ENCODE assay signal across 8 mouse cellular contexts in the genomic region with DNA sequence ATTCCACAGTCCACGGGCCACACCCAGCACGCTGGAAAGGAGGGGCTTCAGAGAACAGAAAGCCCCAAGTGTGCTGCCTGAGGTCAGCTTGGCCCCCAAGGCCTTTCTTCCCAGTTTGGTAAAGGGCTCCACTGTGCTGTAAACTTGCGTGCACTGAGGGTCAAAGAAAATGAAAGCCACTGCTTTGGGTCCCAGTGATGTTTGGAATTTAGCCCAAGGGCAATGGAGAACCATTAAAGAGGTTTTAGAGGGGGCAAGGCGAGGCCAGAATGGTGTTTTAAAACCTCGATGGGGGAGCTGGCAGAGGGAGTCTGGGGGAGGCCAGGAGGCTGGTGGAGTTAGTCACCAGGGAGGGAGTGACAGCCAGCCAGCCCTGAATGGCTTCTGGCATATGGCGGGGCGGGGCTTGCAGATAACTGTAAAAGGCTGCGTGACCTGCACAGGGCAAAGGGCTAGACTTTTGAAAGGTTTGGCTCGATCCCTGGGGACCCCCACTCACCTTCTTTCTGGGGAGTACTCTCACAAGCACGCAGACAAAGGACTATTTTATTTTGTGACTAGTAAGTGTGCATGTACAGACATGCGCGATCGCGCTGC. TPM values are rescaled to one million over a fixed set of nuclear protein-coding genes. Genes with fewer than 3 reads are reported as not detected.
DNase-seq lines count a peak whose midpoint lies in the region; ATAC-seq lines count a peak whose summit lies in the region.
"Had no signal": no experiment of that assay in that cellular context is flagged by ENCODE, and none has a peak within 500 bp of the region (broad histone marks: within the 10 kb centered on the region; RNA-seq: fewer than 3 reads in every experiment).

No protein-coding gene starts in this region.

- no peak overlapping the region for H3K9ac ChIP-seq in embryonic facial prominence, embryonic 14.5 days (ENCODE audit: low read depth, low read length)
- no peak overlapping the region for H3K9ac ChIP-seq in liver, embryonic 12.5 days

- peak; percentile 62 for DNase-seq in ovary, adult 18-20 months (ENCODE audit: low spot score)
- DNase-seq in ovary, postnatal 10 days (ENCODE audit: low spot score): no peak
- DNase-seq in embryonic facial prominence, embryonic 14.5 days (ENCODE audit: low spot score): peak; percentile 48
- DNase-seq in spleen, postnatal 14 days (ENCODE audit: low spot score in 2 of 2): no peak
- DNase-seq in kidney, adult 18-20 months: no peak
- DNase-seq in gastrocnemius, adult 8-10 months (ENCODE audit: low spot score in 2 of 2): no peak
- DNase-seq: retina, postnatal 1 day had no signal

- peaks cover 11% of the 10 kb centered on the region; the same call in 1 of the 2 replicates for H3K4me1 ChIP-seq in embryonic facial prominence, embryonic 14.5 days (ENCODE audit: control insufficient read depth, insufficient read depth, low read length)
- peaks cover 40% of the 10 kb centered on the region for H3K4me1 ChIP-seq in liver, embryonic 12.5 days

- 0 out of 2 replicates have a peak, but pooled peaks cover 4% of the 10 kb centered on the region for H3K9me3 ChIP-seq in embryonic facial prominence, embryonic 14.5 days (ENCODE audit: control insufficient read depth, low read length)
- H3K9me3 ChIP-seq in liver, embryonic 12.5 days (replicated peaks): 0 out of 2 replicates have a peak, but pooled peaks cover 3% of the 10 kb centered on the region

- H3K27me3 ChIP-seq in embryonic facial prominence, embryonic 14.5 days (replicated peaks; ENCODE audit: control insufficient read depth, insufficient read depth, low read length): no peaks in the 10 kb centered on the region
- 0 out of 2 replicates have a peak, but pooled peaks cover 4% of the 10 kb centered on the region for H3K27me3 ChIP-seq in liver, embryonic 12.5 days (replicated peaks)

- no peak overlapping the region; the same call in 1 of the 2 replicates for H3K27ac ChIP-seq in embryonic facial prominence, embryonic 14.5 days (replicated peaks; ENCODE audit: low read depth, low read length)
- H3K27ac ChIP-seq in liver, embryonic 12.5 days: no peak overlapping the region

- WGBS in embryonic facial prominence, embryonic 14.5 days: 40% methylated on average over 14 of the region's 14 CpGs
- 50% methylated on average over 14 of the region's 14 CpGs for WGBS in liver, embryonic 12.5 days (ENCODE audit: insufficient replicate concordance)

- H3K4me2 ChIP-seq in embryonic facial prominence, embryonic 14.5 days (ENCODE audit: low read depth, low read length): 0 out of 2 replicates have a peak overlapping the region, but pooled peaks have one; percentile 1
- peak overlapping the region; percentile 30 for H3K4me2 ChIP-seq in liver, embryonic 12.5 days

- H3K36me3 ChIP-seq in embryonic facial prominence, embryonic 14.5 days (ENCODE audit: control insufficient read depth, insufficient read depth, low read length): no peaks in the 10 kb centered on the region
- H3K36me3 ChIP-seq in liver, embryonic 12.5 days: no peaks in the 10 kb centered on the region

- no peak for ATAC-seq in embryonic facial prominence, embryonic 14.5 days (ENCODE audit: low read depth)
- peak; percentile 88 for ATAC-seq in liver, embryonic 12.5 days

- no peak overlapping the region for H3K4me3 ChIP-seq in embryonic facial prominence, embryonic 14.5 days (ENCODE audit: low read depth, low read length)
- no peak overlapping the region for H3K4me3 ChIP-seq in liver, embryonic 12.5 days

RNA-seq across cellular contexts. Expression of a gene that starts 47.2 kb away (rescaled TPM):
- polyA plus RNA-seq in embryonic facial prominence, embryonic 14.5 days (2014; fragmentation: Nextera tagmentation; extraction: Ambion mirVana): 21.5 and 21.9 TPM in 2 replicates
- 0.07 and 0.36 TPM in 2 replicates for polyA plus RNA-seq in liver, embryonic 12.5 days (2016; fragmentation: Nextera tagmentation; extraction: Ambion mirVana)
- total RNA-seq in gastrocnemius, adult 8-10 months (2022): 1 to 10 TPM; 1.1 to 4.7 (median 1.7) TPM

Comparison
In these comparisons a context has a peak if more than half of its experiments do, and no peak if none do; other contexts are left out.
1. DNase-seq: peak in ovary, adult 18-20 months (single experiment) and embryonic facial prominence, embryonic 14.5 days (single experiment); none in ovary, postnatal 10 days (single experiment), spleen, postnatal 14 days (0 of 2), kidney, adult 18-20 months (single experiment) and gastrocnemius, adult 8-10 months (0 of 2).
2. RNA of a gene that starts 47.2 kb away (polyA plus RNA-seq): 21.5 to 21.9 TPM in embryonic facial prominence, embryonic 14.5 days; 0.07 to 0.36 TPM in liver, embryonic 12.5 days; every median in the first group is over 10 times any median in the second.